Mouse (Mus musculus): Measurements from ENCODE around the gene Olfr373.

GRCm38 (mm10) chr8:72137431-72137830 is 54.5 kb downstream of the Olfr373 start:
- TF ChIP-seq CTCF (IDR thresholded peaks at IDR 0.05; ENCODE audit: control insufficient read depth, insufficient read depth, insufficient replicate concordance, low read depth, low read length) (no peak), POLR2A (IDR thresholded peaks at IDR 0.05; ENCODE audit: control insufficient read depth, low read depth, low read length) (no peak)
